Mouse (Mus musculus): ENCODE measurements around the gene En2. TPM values are rescaled to one million over a fixed set of nuclear protein-coding genes. Genes with fewer than 3 reads are reported as not detected.

En2 gene
- polyA plus RNA-seq, 1 experiment = 0.04 TPM

DNA sequence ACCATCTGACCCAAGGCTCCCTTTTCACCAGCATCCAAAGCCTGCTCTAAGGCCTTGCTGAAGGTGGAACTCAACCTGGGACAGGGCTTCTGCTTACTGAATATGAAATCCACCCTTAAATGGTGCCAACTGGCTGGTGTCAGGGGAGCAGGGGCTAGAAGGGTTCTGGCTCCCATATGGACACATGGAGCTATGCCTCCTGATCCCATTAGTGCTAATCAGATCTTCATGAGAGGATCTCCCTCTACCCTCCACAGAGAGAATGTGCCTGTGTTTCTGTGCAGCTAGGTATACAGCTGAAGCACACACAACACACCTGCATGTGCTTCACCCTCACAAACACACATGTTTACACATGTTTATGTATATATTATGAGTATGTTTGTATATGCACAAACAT lies 20.9 kb upstream of the En2 start:
- no peak for DNase-seq

DNA sequence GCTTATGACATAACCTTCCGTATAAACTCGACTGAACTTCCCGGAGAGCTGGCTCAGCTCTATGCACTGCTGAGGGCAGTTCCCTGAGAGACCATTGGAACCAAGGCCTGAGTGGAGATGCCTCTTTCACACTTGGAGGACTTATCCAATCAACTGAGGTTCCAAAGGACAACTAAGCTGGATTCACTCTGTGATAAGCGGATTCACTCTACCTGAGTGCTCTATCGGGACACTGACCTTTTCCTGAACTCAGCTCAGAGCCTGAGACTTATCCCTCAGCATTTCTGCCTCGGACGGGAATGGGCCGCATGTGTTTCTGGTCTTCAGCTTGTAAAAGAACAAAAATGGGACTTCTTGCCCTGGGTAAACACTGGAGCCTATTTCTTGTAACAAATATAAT lies 19.5 kb upstream of the En2 start:
- DNase-seq = no peak
- no peak overlapping the region for H3K27ac ChIP-seq (ENCODE audit: control insufficient read depth, insufficient read depth, low read length)
- H3K4me1 ChIP-seq (replicated peaks; ENCODE audit: control insufficient read depth, insufficient read depth, low read length) = no peaks in the 10 kb centered on the region
- 89% methylated on average over 8 of the region's 8 CpGs for WGBS
- H3K36me3 ChIP-seq (ENCODE audit: control insufficient read depth, insufficient read depth, low read length) = no peaks in the 10 kb centered on the region
- TF ChIP-seq CTCF (IDR thresholded peaks at IDR 0.05; ENCODE audit: borderline replicate concordance, control insufficient read depth, extremely low read depth, insufficient read depth, low read length, poor library complexity) (no peak), POLR2A (IDR thresholded peaks at IDR 0.05; ENCODE audit: control insufficient read depth, extremely low read depth, insufficient read depth, low read length, poor library complexity) (no peak)
- no peaks in the 10 kb centered on the region; the same call in 1 of the 2 replicates for H3K27me3 ChIP-seq (ENCODE audit: control insufficient read depth, insufficient read depth, low read length)
- no peak overlapping the region for H3K4me3 ChIP-seq (ENCODE audit: control insufficient read depth, insufficient read depth, low read length)

More for the DNA sequence above, 20.9 kb upstream of the En2 start:
- H3K27me3 ChIP-seq (ENCODE audit: control insufficient read depth, insufficient read depth, low read length) = no peaks in the 10 kb centered on the region; the same call in 1 of the 2 replicates
- H3K4me1 ChIP-seq (replicated peaks; ENCODE audit: control insufficient read depth, insufficient read depth, low read length) = no peaks in the 10 kb centered on the region
- no peak overlapping the region for H3K27ac ChIP-seq (ENCODE audit: control insufficient read depth, insufficient read depth, low read length)
- H3K36me3 ChIP-seq (ENCODE audit: control insufficient read depth, insufficient read depth, low read length) = no peaks in the 10 kb centered on the region
- no peak for TF ChIP-seq POLR2A (IDR thresholded peaks at IDR 0.05; ENCODE audit: control insufficient read depth, extremely low read depth, insufficient read depth, low read length, poor library complexity)
- no peak for TF ChIP-seq CTCF (IDR thresholded peaks at IDR 0.05; ENCODE audit: borderline replicate concordance, control insufficient read depth, extremely low read depth, insufficient read depth, low read length, poor library complexity)
- H3K4me3 ChIP-seq (ENCODE audit: control insufficient read depth, insufficient read depth, low read length) = no peak overlapping the region

DNA sequence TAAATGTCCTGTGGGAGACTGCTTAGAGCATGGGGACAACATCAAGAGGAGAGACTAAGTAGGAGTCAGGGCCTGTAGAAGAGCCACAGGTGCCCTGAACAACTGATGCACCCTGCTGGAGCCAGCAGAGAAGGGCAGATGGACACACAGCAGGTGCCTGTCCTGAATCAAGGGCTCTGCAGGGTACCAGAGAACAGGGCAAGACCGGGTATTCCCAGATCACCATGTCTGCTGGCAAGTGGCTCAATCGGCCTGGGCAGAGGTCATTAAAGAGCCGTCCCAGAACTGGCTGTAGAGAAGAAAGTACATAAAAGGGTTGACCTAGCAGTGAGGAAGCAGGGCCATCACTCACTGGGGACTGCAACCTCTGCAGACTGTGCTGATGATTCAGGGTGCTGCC lies 17.0 kb upstream of the En2 start:
- Histone ChIP-seq H3K4me3 (ENCODE audit: control insufficient read depth, insufficient read depth, low read length) (no peak overlapping the region), H3K36me3 (ENCODE audit: control insufficient read depth, insufficient read depth, low read length) (no peaks in the 10 kb centered on the region), H3K4me1 (replicated peaks; ENCODE audit: control insufficient read depth, insufficient read depth, low read length) (no peaks in the 10 kb centered on the region), H3K27me3 (ENCODE audit: control insufficient read depth, insufficient read depth, low read length) (no peaks in the 10 kb centered on the region; the same call in 1 of the 2 replicates), H3K27ac (ENCODE audit: control insufficient read depth, insufficient read depth, low read length) (no peak overlapping the region)
- no peak for DNase-seq
- 53% methylated on average over 3 of the region's 3 CpGs for WGBS
- TF ChIP-seq POLR2A (IDR thresholded peaks at IDR 0.05; ENCODE audit: control insufficient read depth, extremely low read depth, insufficient read depth, low read length, poor library complexity) = no peak
- TF ChIP-seq CTCF (IDR thresholded peaks at IDR 0.05; ENCODE audit: borderline replicate concordance, control insufficient read depth, extremely low read depth, insufficient read depth, low read length, poor library complexity) = no peak

DNA sequence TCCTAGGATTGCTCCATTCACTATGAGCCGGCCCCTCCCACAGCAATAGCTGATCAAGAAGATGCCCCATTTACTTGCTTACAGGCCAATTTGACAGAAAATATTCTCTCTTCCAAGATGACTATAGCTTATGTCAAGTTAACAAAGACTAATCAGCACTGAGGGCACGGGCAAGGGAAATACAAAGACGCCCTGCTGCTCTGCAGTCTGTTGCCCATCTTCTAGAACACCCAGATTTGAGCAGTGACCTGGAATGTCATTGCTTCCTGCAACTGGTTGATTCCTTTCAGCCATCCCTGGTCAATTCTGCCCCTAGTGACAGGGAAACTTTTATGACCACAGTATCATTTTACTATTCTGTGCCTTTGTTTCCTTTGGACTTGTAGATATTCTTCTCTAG lies 16.1 kb upstream of the En2 start:
- H3K27ac ChIP-seq (ENCODE audit: control insufficient read depth, insufficient read depth, low read length) = no peak overlapping the region
- DNase-seq = no peak
- H3K36me3 ChIP-seq (ENCODE audit: control insufficient read depth, insufficient read depth, low read length) = no peaks in the 10 kb centered on the region

DNA sequence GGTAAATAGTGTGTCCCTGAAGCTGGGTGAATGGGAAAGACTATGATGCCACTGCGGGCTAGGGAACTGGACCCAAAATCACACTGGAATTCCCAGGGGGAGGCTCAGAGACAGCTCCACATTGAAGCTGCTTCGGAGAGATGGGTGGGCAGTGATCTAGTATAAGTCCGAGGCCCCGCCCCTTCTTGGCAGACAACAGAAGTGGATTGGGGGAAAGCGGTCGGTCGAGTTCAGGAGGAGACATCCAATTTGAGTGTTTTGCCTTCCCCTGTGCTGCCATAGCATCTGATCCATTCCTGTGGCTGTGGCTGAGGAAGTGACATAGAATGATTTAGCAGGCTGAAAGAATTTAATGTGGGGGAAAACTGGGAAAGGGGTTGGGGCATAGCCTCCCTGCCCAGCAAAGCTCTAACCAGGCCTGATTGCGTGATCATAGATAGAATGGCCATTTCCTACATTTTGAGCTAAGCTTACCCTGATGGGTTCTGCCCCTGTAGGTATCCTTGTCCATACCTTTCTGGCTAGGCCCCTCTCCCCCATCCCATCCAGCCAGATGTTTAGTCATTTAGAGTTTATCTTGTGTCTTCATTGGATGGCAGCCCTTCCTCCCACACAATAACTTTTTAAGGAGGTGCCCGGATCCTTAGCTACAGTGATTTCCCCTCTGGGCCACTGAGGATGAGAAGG lies 8.3 kb upstream of the En2 start:
- no peak for DNase-seq
- Histone ChIP-seq H3K4me3 (ENCODE audit: control insufficient read depth, insufficient read depth, low read length) (no peak overlapping the region), H3K36me3 (ENCODE audit: control insufficient read depth, insufficient read depth, low read length) (no peaks in the 10 kb centered on the region), H3K4me1 (replicated peaks; ENCODE audit: control insufficient read depth, insufficient read depth, low read length) (no peaks in the 10 kb centered on the region), H3K27ac (ENCODE audit: control insufficient read depth, insufficient read depth, low read length) (no peak overlapping the region), H3K27me3 (ENCODE audit: control insufficient read depth, insufficient read depth, low read length) (peaks cover 5% of the 10 kb centered on the region; the same call in 1 of the 2 replicates)
- TF ChIP-seq CTCF (IDR thresholded peaks at IDR 0.05; ENCODE audit: borderline replicate concordance, control insufficient read depth, extremely low read depth, insufficient read depth, low read length, poor library complexity) = no peak
- 17% methylated on average over 9 of the region's 9 CpGs for WGBS

More for the DNA sequence above, 16.1 kb upstream of the En2 start:
- no peaks in the 10 kb centered on the region; the same call in 1 of the 2 replicates for H3K27me3 ChIP-seq (ENCODE audit: control insufficient read depth, insufficient read depth, low read length)
- TF ChIP-seq POLR2A (IDR thresholded peaks at IDR 0.05; ENCODE audit: control insufficient read depth, extremely low read depth, insufficient read depth, low read length, poor library complexity) (no peak), CTCF (IDR thresholded peaks at IDR 0.05; ENCODE audit: borderline replicate concordance, control insufficient read depth, extremely low read depth, insufficient read depth, low read length, poor library complexity) (no peak)
- no peak overlapping the region for H3K4me3 ChIP-seq (ENCODE audit: control insufficient read depth, insufficient read depth, low read length)
- H3K4me1 ChIP-seq (replicated peaks; ENCODE audit: control insufficient read depth, insufficient read depth, low read length) = no peaks in the 10 kb centered on the region
- 92% methylated on average over 3 of the region's 3 CpGs for WGBS

DNA sequence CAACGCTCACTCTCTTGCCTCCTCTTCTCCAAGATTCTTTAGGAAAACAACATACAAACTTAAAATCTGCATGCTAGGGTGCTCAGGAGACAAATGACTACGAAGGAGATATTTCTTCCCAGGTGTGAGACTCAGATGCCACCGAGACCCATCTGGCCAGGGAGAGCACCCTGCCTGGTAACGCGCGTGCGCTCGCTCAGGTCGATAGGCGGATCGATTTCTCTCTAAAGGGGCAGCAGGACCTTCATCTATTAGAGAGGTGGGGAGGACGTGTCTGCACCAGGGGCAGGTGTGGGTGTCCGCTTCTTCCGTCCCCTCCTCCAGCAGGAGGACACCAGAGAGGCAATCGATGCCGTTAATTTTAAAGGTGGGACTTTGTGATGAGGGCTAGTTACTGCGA lies 7.7 kb upstream of the En2 start:
- Histone ChIP-seq H3K4me3 (ENCODE audit: control insufficient read depth, insufficient read depth, low read length) (no peak overlapping the region), H3K36me3 (ENCODE audit: control insufficient read depth, insufficient read depth, low read length) (no peaks in the 10 kb centered on the region), H3K27ac (ENCODE audit: control insufficient read depth, insufficient read depth, low read length) (no peak overlapping the region), H3K27me3 (ENCODE audit: control insufficient read depth, insufficient read depth, low read length) (peaks cover 5% of the 10 kb centered on the region; the same call in 1 of the 2 replicates), H3K4me1 (replicated peaks; ENCODE audit: control insufficient read depth, insufficient read depth, low read length) (no peaks in the 10 kb centered on the region)
- 15% methylated on average over 17 of the region's 17 CpGs for WGBS
- no peak for DNase-seq
- TF ChIP-seq POLR2A (IDR thresholded peaks at IDR 0.05; ENCODE audit: control insufficient read depth, extremely low read depth, insufficient read depth, low read length, poor library complexity) (no peak), CTCF (IDR thresholded peaks at IDR 0.05; ENCODE audit: borderline replicate concordance, control insufficient read depth, extremely low read depth, insufficient read depth, low read length, poor library complexity) (no peak)
